Mouse (Mus musculus) thymus, adult 2 months (tissue): Measurements from ENCODE around the gene Sec14l1. TPM values are rescaled to one million over a fixed set of nuclear protein-coding genes. Genes with fewer than 3 reads are reported as not detected.

Source experiments
- DNase-seq: peaks from one replicate; pipeline ENCODE4 v3.0.0; 2021
- H3K27ac ChIP-seq: fragments of 200-500 bp; 2 replicates; pipeline ENCODE4 v1.5.1; 2012; ENCODE audit warnings: low read length, control low read depth; ENCODE audit not compliant: control insufficient read depth, insufficient read depth
- H3K27me3 ChIP-seq: fragments of 200-500 bp; 2 replicates; pipeline ENCODE4 v1.6.1; 2012; ENCODE audit warnings: mild to moderate bottlenecking, low read length, moderate library complexity, mixed read lengths; ENCODE audit not compliant: control insufficient read depth, insufficient read depth
- H3K36me3 ChIP-seq: fragments of 200-500 bp; 2 replicates; pipeline ENCODE4 v1.6.1; 2012; ENCODE audit warnings: mild to moderate bottlenecking, low read length, moderate library complexity; ENCODE audit not compliant: control insufficient read depth, insufficient read depth
- H3K4me1 ChIP-seq: fragments of 200-500 bp; replicated peaks from 2 replicates; pipeline ENCODE4 v1.6.1; 2012; ENCODE audit warnings: low read length; ENCODE audit not compliant: control insufficient read depth, insufficient read depth
- H3K4me3 ChIP-seq: fragments of 200-500 bp; 2 replicates; pipeline ENCODE4 v1.5.1; 2012; ENCODE audit warnings: mild to moderate bottlenecking, low read length, control low read depth, moderate library complexity; ENCODE audit not compliant: control insufficient read depth, insufficient read depth
- CTCF ChIP-seq: fragments of 200-500 bp; IDR thresholded peaks from 2 replicates; pipeline ENCODE4 v1.5.1; 2012; ENCODE audit warnings: mild to moderate bottlenecking, control low read depth, low read length, moderate library complexity, borderline replicate concordance; ENCODE audit not compliant: control insufficient read depth, poor library complexity, insufficient read depth; ENCODE audit errors: extremely low read depth
- POLR2A ChIP-seq: fragments of 200-500 bp; IDR thresholded peaks from 2 replicates; pipeline ENCODE4 v1.6.1; 2012; ENCODE audit warnings: mild to moderate bottlenecking, low read length, control low read depth, moderate library complexity; ENCODE audit not compliant: control insufficient read depth, poor library complexity, insufficient read depth; ENCODE audit errors: extremely low read depth
- WGBS: fragments of 180-500 bp; shearing (Covaris S2); methylation state at CpG from one replicate; pipeline ENCODE4 v1.1.7; 2018; 5-methylcytosine and 5-hydroxymethylcytosine counted together
- polyA plus RNA-seq: library from polyadenylated mRNA; depleted of rRNA; stranded (reverse); fragments of >200 nt; gene quantifications from 2 replicates; pipeline ENCODE4 v1.2.3, GENCODE M21; 2012

The Sec14l1 gene
- polyA plus RNA-seq, 1 experiment = 84.8 TPM

- Histone ChIP-seq H3K27me3 (no peaks in the 10 kb centered on the region; the same call in 1 of the 2 replicates), H3K27ac (no peak overlapping the region), H3K4me1 (peaks cover 16% of the 10 kb centered on the region), H3K4me3 (no peak overlapping the region), H3K36me3 (no peaks in the 10 kb centered on the region)
- DNase-seq = peak; percentile 77
- TF ChIP-seq CTCF (peak; percentile 99), POLR2A (no peak)
- WGBS = 3% methylated on average over 13 of the region's 13 CpGs
Measured at GRCm38 (mm10) chr11:117072128-117072527, 42.8 kb upstream of the Sec14l1 start.

- H3K4me1 ChIP-seq = peaks cover 24% of the 10 kb centered on the region
- no peaks in the 10 kb centered on the region for H3K36me3 ChIP-seq
- DNase-seq = no peak
- H3K27me3 ChIP-seq = no peaks in the 10 kb centered on the region; the same call in 1 of the 2 replicates
- no peak overlapping the region for H3K4me3 ChIP-seq
- 95% methylated on average over 9 of the region's 9 CpGs for WGBS
- TF ChIP-seq POLR2A (no peak), CTCF (no peak)
- no peak overlapping the region for H3K27ac ChIP-seq
Measured at GRCm38 (mm10) chr11:117073426-117073825, 41.5 kb upstream of the Sec14l1 start.

GRCm38 (mm10) chr11:117076576-117077196 lies 38.3 kb upstream of the Sec14l1 start:
- Histone ChIP-seq H3K36me3 (no peaks in the 10 kb centered on the region), H3K4me3 (peak overlapping the region; percentile 65), H3K27ac (peak overlapping the region; percentile 53), H3K4me1 (peaks cover 17% of the 10 kb centered on the region), H3K27me3 (no peaks in the 10 kb centered on the region)
- DNase-seq = peak; percentile 86
- TF ChIP-seq POLR2A = peak; percentile 51; the same call in 1 of the 2 replicates
- TF ChIP-seq CTCF = no peak
- 0% methylated on average over 54 of the region's 54 CpGs for WGBS

GRCm38 (mm10) chr11:117077227-117077626 lies 37.7 kb upstream of the Sec14l1 start:
- H3K4me3 ChIP-seq = peak overlapping the region; percentile 65
- peak overlapping the region; percentile 8; the same call in 1 of the 2 replicates for H3K27ac ChIP-seq
- no peaks in the 10 kb centered on the region for H3K27me3 ChIP-seq
- H3K4me1 ChIP-seq = peaks cover 19% of the 10 kb centered on the region
- H3K36me3 ChIP-seq = no peaks in the 10 kb centered on the region
- no peak for DNase-seq
- 8% methylated on average over 8 of the region's 8 CpGs for whole genome bisulfite sequencing
- no peak for TF ChIP-seq POLR2A
- TF ChIP-seq CTCF = no peak

- H3K4me1 ChIP-seq = peaks cover 19% of the 10 kb centered on the region
Measured at GRCm38 (mm10) chr11:117077902-117078301, 37.1 kb upstream of the Sec14l1 start.

GRCm38 (mm10) chr11:117078637-117079240 lies 36.2 kb upstream of the Sec14l1 start:
- DNase-seq = no peak
- no peak for TF ChIP-seq CTCF
- no peak for TF ChIP-seq POLR2A
- Histone ChIP-seq H3K4me3 (no peak overlapping the region), H3K36me3 (no peaks in the 10 kb centered on the region), H3K27ac (no peak overlapping the region), H3K27me3 (no peaks in the 10 kb centered on the region), H3K4me1 (peaks cover 19% of the 10 kb centered on the region)
- WGBS = 93% methylated on average over 12 of the region's 12 CpGs

More at GRCm38 (mm10) chr11:117077902-117078301, 37.1 kb upstream of the Sec14l1 start:
- no peaks in the 10 kb centered on the region for H3K27me3 ChIP-seq
- TF ChIP-seq CTCF (no peak), POLR2A (no peak)
- no peaks in the 10 kb centered on the region for H3K36me3 ChIP-seq
- WGBS = 89% methylated on average over 8 of the region's 8 CpGs
- H3K27ac ChIP-seq = no peak overlapping the region
- DNase-seq = no peak
- no peak overlapping the region for H3K4me3 ChIP-seq

- Histone ChIP-seq H3K27me3 (no peaks in the 10 kb centered on the region), H3K4me3 (no peak overlapping the region), H3K27ac (no peak overlapping the region), H3K4me1 (peaks cover 19% of the 10 kb centered on the region), H3K36me3 (no peaks in the 10 kb centered on the region)
- 91% methylated on average over 17 of the region's 17 CpGs for WGBS
- TF ChIP-seq POLR2A = no peak
- no peak for TF ChIP-seq CTCF
- no peak for DNase-seq
Measured at GRCm38 (mm10) chr11:117079651-117080190, 35.2 kb upstream of the Sec14l1 start.
